Mouse (Mus musculus): Measurements from ENCODE around the gene Prpf4. TPM values are rescaled to one million over a fixed set of nuclear protein-coding genes. Genes with fewer than 3 reads are reported as not detected.

The Prpf4 gene
- total and polyA plus RNA-seq, 3 experiments = 18.1 to 33.7 (median 33.5) TPM

DNA sequence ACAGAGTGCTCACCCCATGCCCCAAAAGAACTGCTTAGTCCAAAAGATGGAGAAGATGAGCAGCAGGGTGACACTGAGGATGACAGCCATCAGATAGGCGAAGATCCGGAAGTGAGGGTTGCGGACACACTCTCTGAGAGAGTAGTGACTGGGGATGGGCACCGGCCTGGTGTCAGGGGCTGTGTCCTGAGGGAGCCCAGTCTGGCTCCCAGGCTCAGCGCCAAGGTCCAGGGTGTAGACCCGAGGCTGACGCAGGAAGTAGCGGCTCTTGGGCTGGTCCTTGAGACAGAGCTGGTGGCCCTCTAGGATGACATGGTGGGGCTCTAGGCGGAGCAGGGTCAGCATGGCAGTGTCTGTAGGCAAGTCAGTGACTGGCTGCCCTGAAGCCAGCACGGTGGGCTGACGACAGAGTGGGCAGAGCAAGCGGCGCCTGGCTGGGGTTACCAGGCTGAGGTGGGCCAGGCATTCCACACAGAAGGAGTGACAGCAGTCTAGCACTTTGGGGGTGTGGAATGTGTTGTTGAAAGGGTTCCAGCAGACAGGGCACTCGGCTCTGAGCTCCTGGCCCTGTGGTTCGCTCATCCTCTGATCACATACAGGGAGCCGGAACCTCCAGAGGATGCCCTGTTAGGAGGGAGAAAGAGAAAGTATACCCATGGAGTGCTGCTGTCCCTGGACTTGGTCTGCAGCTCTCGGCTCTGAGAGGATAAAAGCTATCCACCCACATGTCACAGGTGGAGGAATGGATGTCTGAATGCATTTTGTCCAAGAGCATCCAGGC lies 19.6 kb downstream of the Prpf4 start:
- H3K4me3 ChIP-seq (replicated peaks in 1 of 3; ENCODE audit: low read depth in 2 of 3, low read length in 2 of 3, poor library complexity in 1 of 3) = no peak overlapping the region
- H3K27me3 ChIP-seq (replicated peaks) = no peaks in the 10 kb centered on the region
- no peak overlapping the region for H3K27ac ChIP-seq (ENCODE audit: insufficient read depth, low read depth)
- H3K4me2 ChIP-seq (ENCODE audit: insufficient read depth, low read depth, poor library complexity, severe bottlenecking) = no peak overlapping the region
- TF ChIP-seq ELF1 (IDR thresholded peaks at IDR 0.05; ENCODE audit: low read depth, low read length) = no peak
- TF ChIP-seq NRF1 (IDR thresholded peaks at IDR 0.05; ENCODE audit: low read depth, low read length) = no peak
- TF ChIP-seq MAFK (IDR thresholded peaks at IDR 0.05; ENCODE audit: insufficient replicate concordance, low read length) = no peak
- no peak for TF ChIP-seq ZMIZ1 (IDR thresholded peaks at IDR 0.05; ENCODE audit: low read depth, low read length)
- TF ChIP-seq MYC (IDR thresholded peaks at IDR 0.05; ENCODE audit: low read depth, low read length) = no peak
- no peak for TF ChIP-seq SMC3 (IDR thresholded peaks at IDR 0.05; ENCODE audit: low read depth, low read length)
- TF ChIP-seq CHD2 (IDR thresholded peaks at IDR 0.05; ENCODE audit: low read length) = no peak
- TF ChIP-seq ZC3H11A (IDR thresholded peaks at IDR 0.05; ENCODE audit: low read depth, low read length) = no peak
- no peak for TF ChIP-seq TBP (conservative IDR thresholded peaks at IDR 0.05; ENCODE audit: low read depth, low read length)
- TF ChIP-seq POLR2AphosphoS2 (IDR thresholded peaks at IDR 0.05; ENCODE audit: low read depth, low read length) = no peak
- TF ChIP-seq CTCF (conservative IDR thresholded peaks at IDR 0.05 in 1 of 2, IDR thresholded peaks at IDR 0.05 in 1 of 2; ENCODE audit: low read depth in 2 of 2, low read length in 2 of 2) = no peak
- no peak for TF ChIP-seq CHD1 (IDR thresholded peaks at IDR 0.05; ENCODE audit: low read depth, low read length)
- TF ChIP-seq JUND (conservative IDR thresholded peaks at IDR 0.05; ENCODE audit: low read depth, low read length) = no peak
- no peak for TF ChIP-seq MXI1 (IDR thresholded peaks at IDR 0.05; ENCODE audit: low read depth, low read length)
- no peak for TF ChIP-seq EP300 (IDR thresholded peaks at IDR 0.05; ENCODE audit: low read length)
- TF ChIP-seq SIN3A (IDR thresholded peaks at IDR 0.05; ENCODE audit: low read length) = no peak
- no peak for TF ChIP-seq E2F4 (IDR thresholded peaks at IDR 0.05; ENCODE audit: insufficient replicate concordance, low read depth, low read length)
- no peak for TF ChIP-seq JUN (IDR thresholded peaks at IDR 0.05; ENCODE audit: insufficient read depth, low read depth, low read length)
- H3K36me3 ChIP-seq (replicated peaks in 1 of 2; ENCODE audit: control insufficient read depth in 1 of 2, insufficient read depth in 1 of 2, low read length in 1 of 2) = peaks cover 29 to 54% of the 10 kb centered on the region in 2 experiments
- no peaks in the 10 kb centered on the region for H3K79me2 ChIP-seq (replicated peaks; ENCODE audit: control insufficient read depth, extremely low read depth, insufficient read depth, poor library complexity, severe bottlenecking)
- no peak overlapping the region for H3K9ac ChIP-seq (ENCODE audit: insufficient read depth, low read depth)
- H3K4me1 ChIP-seq (ENCODE audit: control insufficient read depth in 1 of 2, insufficient read depth in 2 of 2) = peaks cover 8 to 31% of the 10 kb centered on the region in 2 experiments; a peak in 3 of 4 replicates
- DNase-seq (ENCODE audit: extremely low read depth) = no peak
- dilution Hi-C loops (cut with MboI; ENCODE audit: extremely low pct_ligation_motif_present, extremely low pct_unique_long_range_greater_than_20kb, low sequenced_read_pairs) = no loop called here
- in situ Hi-C loops (cut with MboI; ENCODE audit: low pct_ligation_motif_present, low pct_unique_long_range_greater_than_20kb, low sequenced_read_pairs) = loop anchor here (5.0 kb wide), 1 partner anchor 79 kb away; no protein-coding TSS in a partner anchor
- no peaks in the 10 kb centered on the region for H3K9me3 ChIP-seq (replicated peaks; ENCODE audit: low read length)

DNA sequence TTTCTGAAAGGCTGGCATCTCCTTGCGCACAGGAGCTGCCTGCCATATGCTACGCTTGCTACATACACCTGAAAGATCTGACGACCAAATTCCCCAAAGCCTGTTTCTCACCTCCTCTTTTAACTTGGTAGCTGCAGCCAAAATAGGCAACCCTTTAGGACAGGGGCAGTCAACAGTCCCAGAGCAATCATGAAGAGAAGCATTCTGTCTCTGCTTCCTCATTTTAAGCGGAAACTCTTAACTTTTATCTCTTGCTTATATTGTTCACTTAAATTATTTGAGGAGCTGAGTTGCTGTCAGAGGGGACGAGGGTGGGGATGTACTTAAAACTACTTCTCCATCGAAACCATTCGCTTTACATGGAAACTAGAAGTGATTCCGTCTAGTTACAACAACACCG lies 21.0 kb downstream of the Prpf4 start:
- Histone ChIP-seq H3K9me3 (replicated peaks; ENCODE audit: low read length) (no peaks in the 10 kb centered on the region), H3K9ac (ENCODE audit: insufficient read depth, low read depth) (no peak overlapping the region), H3K79me2 (replicated peaks; ENCODE audit: control insufficient read depth, extremely low read depth, insufficient read depth, poor library complexity, severe bottlenecking) (no peaks in the 10 kb centered on the region), H3K27me3 (replicated peaks) (no peaks in the 10 kb centered on the region), H3K36me3 (replicated peaks in 1 of 2; ENCODE audit: control insufficient read depth in 1 of 2, insufficient read depth in 1 of 2, low read length in 1 of 2) (peaks cover 18 to 41% of the 10 kb centered on the region in 2 experiments), H3K4me1 (ENCODE audit: control insufficient read depth in 1 of 2, insufficient read depth in 2 of 2) (peaks cover 8 to 42% of the 10 kb centered on the region in 2 experiments; a peak in 3 of 4 replicates), H3K4me2 (ENCODE audit: insufficient read depth, low read depth, poor library complexity, severe bottlenecking) (no peak overlapping the region), H3K27ac (ENCODE audit: insufficient read depth, low read depth) (no peak overlapping the region), H3K4me3 (replicated peaks in 1 of 3; ENCODE audit: low read depth in 2 of 3, low read length in 2 of 3, poor library complexity in 1 of 3) (no peak overlapping the region)
- in situ Hi-C loops (cut with MboI; ENCODE audit: low pct_ligation_motif_present, low pct_unique_long_range_greater_than_20kb, low sequenced_read_pairs) (loop anchor here (5.0 kb wide), 1 partner anchor 78 kb away; no protein-coding TSS in a partner anchor), dilution Hi-C loops (cut with MboI; ENCODE audit: extremely low pct_ligation_motif_present, extremely low pct_unique_long_range_greater_than_20kb, low sequenced_read_pairs) (no loop called here)
- no peak for TF ChIP-seq MXI1 (IDR thresholded peaks at IDR 0.05; ENCODE audit: low read depth, low read length)
- TF ChIP-seq BHLHE40 (IDR thresholded peaks at IDR 0.05; ENCODE audit: low read depth, low read length) = no peak
- no peak for TF ChIP-seq MAX (IDR thresholded peaks at IDR 0.05; ENCODE audit: low read length)
- TF ChIP-seq UBTF (IDR thresholded peaks at IDR 0.05; ENCODE audit: low read depth, low read length) = no peak
- no peak for TF ChIP-seq MEF2A (IDR thresholded peaks at IDR 0.05; ENCODE audit: borderline replicate concordance, low read depth, low read length)
- DNase-seq (ENCODE audit: extremely low read depth) = no peak
